Mouse (Mus musculus) stomach, embryonic 16.5 days (tissue): ENCODE results near the gene Pcbp2. TPM values are rescaled to one million over a fixed set of nuclear protein-coding genes. Genes with fewer than 3 reads are reported as not detected.

ENCODE experiments used
- ATAC-seq: fragments of 200-750 bp; cut with Nextera tagmentation; 2 replicates; pipeline ENCODE4 v1.8.0; 2017; ENCODE audit warnings: moderate number of reproducible peaks, moderate TSS enrichment; ENCODE audit not compliant: insufficient read depth, low FRiP score
- H3K27ac ChIP-seq: fragments of 300-500 bp; sonication (generic); 2 replicates; pipeline ENCODE4 v1.5.1; 2014; ENCODE audit warnings: low read length
- H3K27me3 ChIP-seq: fragments of 300-500 bp; sonication (generic); 2 replicates; pipeline ENCODE4 v1.6.1; 2014; ENCODE audit warnings: low read length, control low read depth, mixed read lengths; ENCODE audit not compliant: control insufficient read depth, insufficient read depth
- H3K36me3 ChIP-seq: fragments of 300-500 bp; sonication (generic); 2 replicates; pipeline ENCODE4 v1.6.1; 2014; ENCODE audit warnings: low read length; ENCODE audit not compliant: control insufficient read depth, insufficient read depth
- H3K4me1 ChIP-seq: fragments of 300-500 bp; sonication (generic); 2 replicates; pipeline ENCODE4 v1.6.1; 2014; ENCODE audit warnings: low read length, control low read depth, mixed read lengths; ENCODE audit not compliant: control insufficient read depth, insufficient read depth
- H3K4me2 ChIP-seq: fragments of 300-500 bp; sonication (generic); 2 replicates; pipeline ENCODE4 v1.6.1; 2014; ENCODE audit warnings: low read depth, low read length, mixed read lengths
- H3K4me3 ChIP-seq: fragments of 300-500 bp; sonication (generic); replicated peaks from 2 replicates; pipeline ENCODE4 v1.5.1; 2014; ENCODE audit warnings: mild to moderate bottlenecking, low read length
- H3K9ac ChIP-seq: fragments of 300-500 bp; sonication (generic); 2 replicates; pipeline ENCODE4 v1.6.1; 2014; ENCODE audit warnings: low read length
- H3K9me3 ChIP-seq: fragments of 300-500 bp; sonication (generic); replicated peaks from 2 replicates; pipeline ENCODE4 v1.6.1; 2016; ENCODE audit warnings: low read length, control low read depth; ENCODE audit not compliant: control insufficient read depth
- whole genome bisulfite sequencing: fragments of 180-500 bp; shearing (Covaris S2); extraction: QIAGEN DNeasy Blood & Tissue Kit; methylation state at CpG from one replicate; pipeline ENCODE4 v1.1.7; 2014; 5-methylcytosine and 5-hydroxymethylcytosine counted together
- polyA plus RNA-seq: library from polyadenylated mRNA; unstranded; fragments of >200 nt; fragmentation: Nextera tagmentation; extraction: Ambion mirVana; gene quantifications from 2 replicates; pipeline ENCODE4 v1.2.1, GENCODE M21; 2015

Pcbp2 gene
- polyA plus RNA-seq, 1 experiment from 2014 or later, result 166 TPM

DNA sequence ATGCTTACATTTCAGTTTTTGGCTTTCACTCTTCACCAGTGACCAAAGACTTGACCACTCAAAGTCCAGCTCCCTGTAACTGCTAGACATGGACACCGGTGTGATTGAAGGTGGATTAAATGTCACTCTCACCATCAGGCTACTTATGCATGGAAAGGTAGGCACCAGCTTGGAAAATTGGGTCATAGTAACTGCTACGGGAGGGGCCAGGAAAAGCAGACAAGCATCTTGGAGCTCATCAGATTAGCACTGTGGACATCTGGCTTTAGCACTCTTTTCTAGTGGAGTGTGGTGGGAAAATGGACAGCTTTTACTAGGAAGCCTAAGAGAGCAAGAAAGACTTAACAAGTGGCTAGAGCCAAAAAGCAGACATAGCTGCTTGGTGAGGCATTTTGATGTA, 2.9 kb downstream of the Pcbp2 start:
- Histone ChIP-seq H3K9me3 (no peaks in the 10 kb centered on the region), H3K27me3 (no peaks in the 10 kb centered on the region), H3K4me2 (no peak overlapping the region), H3K36me3 (peaks cover 29% of the 10 kb centered on the region), H3K4me1 (peaks cover 6% of the 10 kb centered on the region; the same call in 1 of the 2 replicates), H3K27ac (no peak overlapping the region), H3K4me3 (no peak overlapping the region), H3K9ac (no peak overlapping the region)
- 57% methylated on average over 2 of the region's 2 CpGs for WGBS
- ATAC-seq, result no peak

DNA sequence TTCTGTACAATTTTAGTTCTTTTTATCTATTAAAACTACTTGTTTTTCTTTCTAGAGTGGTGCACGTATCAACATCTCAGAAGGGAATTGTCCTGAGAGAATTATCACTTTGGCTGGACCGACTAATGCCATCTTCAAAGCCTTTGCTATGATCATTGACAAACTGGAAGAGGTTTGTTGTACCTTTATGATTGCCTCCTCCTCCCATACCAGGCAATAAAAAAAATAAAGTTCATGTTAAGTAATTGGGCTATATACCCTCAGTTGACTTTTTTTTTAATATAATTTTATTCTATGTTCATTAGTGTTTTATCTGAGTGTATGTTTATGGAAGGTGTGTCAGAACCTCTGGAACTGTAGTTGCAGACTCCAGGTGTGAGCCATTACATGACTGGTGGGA, 4.2 kb downstream of the Pcbp2 start:
- ATAC-seq, result no peak
- H3K4me3 ChIP-seq, result no peak overlapping the region
- no peaks in the 10 kb centered on the region for H3K9me3 ChIP-seq
- peaks cover 6% of the 10 kb centered on the region; the same call in 1 of the 2 replicates for H3K4me1 ChIP-seq
- H3K9ac ChIP-seq, result no peak overlapping the region
- no peak overlapping the region for H3K27ac ChIP-seq
- H3K36me3 ChIP-seq, result peaks cover 35% of the 10 kb centered on the region
- H3K4me2 ChIP-seq, result no peak overlapping the region
- 89% methylated on average over 2 of the region's 2 CpGs for WGBS
- H3K27me3 ChIP-seq, result no peaks in the 10 kb centered on the region

GRCm38 (mm10) chr15:102483136-102483535, 12.8 kb downstream of the Pcbp2 start:
- H3K27me3 ChIP-seq, result no peaks in the 10 kb centered on the region
- H3K4me3 ChIP-seq, result no peak overlapping the region
- no peaks in the 10 kb centered on the region for H3K9me3 ChIP-seq

DNA sequence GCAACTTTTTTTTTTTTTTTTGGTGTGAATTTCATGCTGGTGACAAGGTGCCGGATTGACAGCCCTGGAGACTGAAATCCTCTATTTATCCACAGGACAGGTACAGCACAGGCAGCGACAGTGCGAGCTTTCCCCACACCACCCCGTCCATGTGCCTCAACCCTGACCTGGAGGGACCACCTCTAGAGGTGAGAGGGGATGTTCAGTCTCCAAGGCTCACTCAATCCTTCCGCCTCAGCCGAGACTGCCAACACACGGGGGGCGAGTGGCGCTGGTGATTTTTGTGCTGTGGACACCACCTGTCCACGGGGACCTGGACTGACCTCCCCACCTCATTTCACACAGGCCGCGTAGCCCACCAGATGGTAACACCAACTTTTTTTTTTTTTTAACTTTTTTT, 15.5 kb downstream of the Pcbp2 start:
- no peak overlapping the region for H3K4me3 ChIP-seq
- no peaks in the 10 kb centered on the region for H3K4me1 ChIP-seq
- WGBS, result 88% methylated on average over 12 of the region's 12 CpGs
- no peak overlapping the region for H3K4me2 ChIP-seq
- H3K9ac ChIP-seq, result no peak overlapping the region
- peaks cover 43% of the 10 kb centered on the region for H3K36me3 ChIP-seq
- no peak overlapping the region for H3K27ac ChIP-seq
- no peaks in the 10 kb centered on the region for H3K27me3 ChIP-seq
- no peaks in the 10 kb centered on the region for H3K9me3 ChIP-seq
- ATAC-seq, result no peak

More at GRCm38 (mm10) chr15:102483136-102483535, 12.8 kb downstream of the Pcbp2 start:
- no peak overlapping the region for H3K9ac ChIP-seq
- H3K4me2 ChIP-seq, result no peak overlapping the region
- 83% methylated on average over 3 of the region's 3 CpGs for WGBS
- ATAC-seq, result no peak
- H3K4me1 ChIP-seq, result no peaks in the 10 kb centered on the region
- H3K27ac ChIP-seq, result no peak overlapping the region
- H3K36me3 ChIP-seq, result peaks cover 34% of the 10 kb centered on the region

- H3K36me3 ChIP-seq, result peaks cover 41% of the 10 kb centered on the region
- H3K4me1 ChIP-seq, result no peaks in the 10 kb centered on the region
- no peak overlapping the region for H3K4me3 ChIP-seq
- no peak overlapping the region for H3K27ac ChIP-seq
- H3K4me2 ChIP-seq, result no peak overlapping the region
- WGBS, result 56% methylated on average over 1 of the region's 1 CpGs
- H3K9ac ChIP-seq, result no peak overlapping the region
- no peaks in the 10 kb centered on the region for H3K27me3 ChIP-seq
- ATAC-seq, result no peak
- no peaks in the 10 kb centered on the region for H3K9me3 ChIP-seq
Observed at GRCm38 (mm10) chr15:102487664-102488063, 17.3 kb downstream of the Pcbp2 start.

DNA sequence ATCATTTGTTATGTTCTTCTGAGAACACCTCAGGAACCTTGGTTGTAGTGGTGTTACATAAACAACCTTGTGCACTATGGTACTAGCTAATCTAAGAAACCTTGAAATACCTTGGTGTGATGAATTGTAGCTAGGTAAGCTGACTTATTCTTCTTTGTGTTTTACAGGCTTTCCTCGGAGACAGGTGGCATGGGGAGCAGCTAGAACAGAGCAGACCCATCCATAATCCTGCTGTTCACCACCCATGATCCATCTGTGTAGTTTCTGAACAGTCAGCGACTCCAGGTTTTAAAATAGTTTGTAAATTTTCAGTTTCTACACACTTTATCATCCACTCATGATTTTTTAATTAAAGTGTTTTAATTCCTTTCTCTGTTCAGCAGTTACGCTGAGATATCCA, 28.0 kb downstream of the Pcbp2 start:
- Histone ChIP-seq H3K4me2 (no peak overlapping the region), H3K27ac (no peak overlapping the region), H3K4me3 (no peak overlapping the region), H3K9ac (no peak overlapping the region), H3K27me3 (no peaks in the 10 kb centered on the region), H3K9me3 (no peaks in the 10 kb centered on the region), H3K36me3 (peaks cover 43% of the 10 kb centered on the region), H3K4me1 (no peaks in the 10 kb centered on the region)
- WGBS, result 71% methylated on average over 3 of the region's 3 CpGs
- ATAC-seq, result no peak

- H3K9ac ChIP-seq, result no peak overlapping the region
- no peak for ATAC-seq
- H3K27me3 ChIP-seq, result no peaks in the 10 kb centered on the region
- no peak overlapping the region for H3K27ac ChIP-seq
- WGBS, result 63% methylated on average over 3 of the region's 3 CpGs
- peaks cover 38% of the 10 kb centered on the region for H3K36me3 ChIP-seq
- no peak overlapping the region for H3K4me2 ChIP-seq
- H3K4me1 ChIP-seq, result no peaks in the 10 kb centered on the region
- H3K9me3 ChIP-seq, result no peaks in the 10 kb centered on the region
- H3K4me3 ChIP-seq, result no peak overlapping the region
Observed at GRCm38 (mm10) chr15:102499370-102499769, 29.0 kb downstream of the Pcbp2 start.

- Histone ChIP-seq H3K27ac (no peak overlapping the region), H3K9ac (no peak overlapping the region), H3K4me2 (no peak overlapping the region), H3K27me3 (no peaks in the 10 kb centered on the region), H3K4me1 (no peaks in the 10 kb centered on the region), H3K9me3 (no peaks in the 10 kb centered on the region), H3K4me3 (no peak overlapping the region), H3K36me3 (peaks cover 38% of the 10 kb centered on the region)
- no peak for ATAC-seq
- WGBS, result 89% methylated on average over 6 of the region's 6 CpGs
Observed at GRCm38 (mm10) chr15:102499851-102500250, 29.5 kb downstream of the Pcbp2 start.

DNA sequence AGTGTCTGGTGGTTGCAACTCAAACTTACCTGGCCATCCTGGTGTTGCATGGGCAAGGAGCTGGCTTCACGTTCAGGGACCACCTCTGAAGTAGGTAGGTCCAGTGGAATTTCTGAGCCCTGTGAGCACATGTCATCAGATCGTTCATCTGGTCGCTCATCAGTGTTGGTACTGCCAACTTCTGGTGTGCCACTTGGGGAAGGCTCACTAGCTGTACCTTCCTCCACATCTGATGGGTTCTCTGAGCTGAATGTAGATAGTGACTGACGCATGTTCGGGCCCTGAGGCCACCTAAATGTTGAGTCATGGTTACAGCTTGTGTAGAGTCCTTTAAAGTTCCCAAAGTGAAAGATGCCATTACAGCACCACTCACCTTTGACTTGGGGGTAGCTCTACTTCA, 30.1 kb downstream of the Pcbp2 start:
- Histone ChIP-seq H3K9ac (no peak overlapping the region), H3K9me3 (no peaks in the 10 kb centered on the region), H3K4me2 (no peak overlapping the region), H3K36me3 (peaks cover 34% of the 10 kb centered on the region), H3K4me3 (no peak overlapping the region), H3K27ac (no peak overlapping the region), H3K27me3 (no peaks in the 10 kb centered on the region), H3K4me1 (no peaks in the 10 kb centered on the region)
- 90% methylated on average over 5 of the region's 5 CpGs for WGBS
- ATAC-seq, result no peak
